Mouse (Mus musculus) liver, postnatal 0 days (tissue): Measurements from ENCODE around the gene Syne3. TPM values are rescaled to one million over a fixed set of nuclear protein-coding genes. Genes with fewer than 3 reads are reported as not detected.

Experiments
- ATAC-seq: fragments of 200-750 bp; cut with Nextera tagmentation; 2 replicates; pipeline ENCODE4 v1.8.0; 2017; ENCODE audit warnings: mild to moderate bottlenecking, moderate library complexity
- DNase-seq: peaks from one replicate; pipeline ENCODE4 v3.0.0-alpha.2; 2016
- H3K27ac ChIP-seq: fragments of 300-500 bp; sonication (generic); 2 replicates; pipeline ENCODE4 v1.5.1; 2014; ENCODE audit warnings: antibody characterized with exemption, moderate library complexity, mild to moderate bottlenecking, low read depth
- H3K27me3 ChIP-seq: fragments of 300-500 bp; sonication (generic); 2 replicates; pipeline ENCODE4 v1.6.1; 2014; ENCODE audit warnings: low read length, control low read depth, mixed read lengths; ENCODE audit not compliant: insufficient read depth
- H3K36me3 ChIP-seq: fragments of 300-500 bp; sonication (generic); replicated peaks from 2 replicates; pipeline ENCODE4 v1.6.1; 2014; ENCODE audit warnings: mild to moderate bottlenecking, control low read depth, low read length, moderate library complexity, mixed read lengths; ENCODE audit not compliant: insufficient read depth
- H3K4me1 ChIP-seq: fragments of 300-500 bp; sonication (generic); 2 replicates; pipeline ENCODE4 v1.6.1; 2014; ENCODE audit warnings: antibody characterized with exemption, mild to moderate bottlenecking, control low read depth; ENCODE audit not compliant: insufficient read depth
- H3K4me2 ChIP-seq: fragments of 300-500 bp; sonication (generic); 2 replicates; pipeline ENCODE4 v1.6.1; 2014; ENCODE audit warnings: low read depth, mild to moderate bottlenecking, low read length, moderate library complexity, mixed read lengths
- H3K4me3 ChIP-seq: fragments of 300-500 bp; sonication (generic); 2 replicates; pipeline ENCODE4 v1.5.1; 2014; ENCODE audit warnings: low read depth, low read length
- H3K9ac ChIP-seq: fragments of 300-500 bp; sonication (generic); replicated peaks from 2 replicates; pipeline ENCODE4 v1.6.1; 2014; ENCODE audit warnings: mild to moderate bottlenecking, moderate library complexity
- H3K9me3 ChIP-seq: fragments of 300-500 bp; sonication (generic); 2 replicates; pipeline ENCODE4 v1.6.1; 2016; ENCODE audit warnings: mild to moderate bottlenecking, control low read depth, low read length, mixed read lengths
- CTCF ChIP-seq: sonication (generic); IDR thresholded peaks from 2 replicates; pipeline ENCODE4 v1.5.1; 2016; ENCODE audit warnings: antibody characterized with exemption, low read depth
- EP300 ChIP-seq: IDR thresholded peaks from 2 replicates; pipeline ENCODE4 v1.6.1; 2016; ENCODE audit warnings: antibody characterized with exemption, low read depth, mild to moderate bottlenecking
- WGBS: fragments of 180-500 bp; shearing (Covaris S2); extraction: QIAGEN DNeasy Blood & Tissue Kit; methylation state at CpG from one replicate; pipeline ENCODE4 v1.1.7; 2014; ENCODE audit not compliant: insufficient replicate concordance; 5-methylcytosine and 5-hydroxymethylcytosine counted together
- microRNA-seq: library from miRNA; unstranded; fragments of <30 nt; microRNA quantifications from one replicate; pipeline ENCODE4, GENCODE M21; 2016
- polyA plus RNA-seq: library from polyadenylated mRNA; unstranded; fragments of >200 nt; fragmentation: Nextera tagmentation; extraction: Ambion mirVana; gene quantifications from 2 replicates; pipeline ENCODE4 v1.2.1, GENCODE M21; 2015

Syne3 gene
- polyA plus RNA-seq, 1 experiment from 2014 or later = 2.3 TPM

GRCm38 (mm10) chr12:104880367-104880766, 129.2 kb downstream of the Syne3 start:
- Histone ChIP-seq H3K4me1 (no peaks in the 10 kb centered on the region), H3K36me3 (no peaks in the 10 kb centered on the region), H3K4me3 (no peak overlapping the region), H3K27ac (no peak overlapping the region), H3K9me3 (no peaks in the 10 kb centered on the region), H3K4me2 (no peak overlapping the region), H3K27me3 (no peaks in the 10 kb centered on the region), H3K9ac (no peak overlapping the region)
- 82% methylated on average over 12 of the region's 12 CpGs for WGBS
- DNase-seq (no peak), ATAC-seq (no peak)
- TF ChIP-seq EP300 = no peak
- TF ChIP-seq CTCF = no peak

Small RNA genes lying within 50 kb of the gene (microRNA-seq; reads per million reads assigned to microRNA genes)
- 1.2 reads per million for gene Mir3069

Other genes starting within 250 kb of the Syne3 start
- gene Clmn, start 144.7 kb downstream of the Syne3 start, polyA plus RNA-seq = 1.9 and 2.5 TPM in 2 replicates
- 349 and 355 TPM in 2 replicates for gene Glrx5, start 22.9 kb upstream of the Syne3 start, polyA plus RNA-seq
- gene Tcl1b2, start 136.2 kb upstream of the Syne3 start, polyA plus RNA-seq = not detected in 2 replicates
- not detected in 2 replicates for gene Tcl1b1, start 149.9 kb upstream of the Syne3 start, polyA plus RNA-seq
- gene Tcl1b5, start 166.5 kb upstream of the Syne3 start, polyA plus RNA-seq = not detected in 2 replicates
- not detected in 2 replicates for gene Tcl1b3, start 181.2 kb upstream of the Syne3 start, polyA plus RNA-seq
- gene Tcl1b4, start 192.1 kb upstream of the Syne3 start, polyA plus RNA-seq = not detected in 2 replicates
- not detected in 2 replicates for gene Tcl1, start 213.0 kb upstream of the Syne3 start, polyA plus RNA-seq